Mouse (Mus musculus) heart, postnatal 0 days (tissue): Measurements from ENCODE around the gene Nfe2l3.

Experiments used
- CTCF ChIP-seq: IDR thresholded peaks from 2 replicates; pipeline ENCODE4 v1.5.1; 2016; ENCODE audit warnings: antibody characterized with exemption, control low read depth, low read depth
- EP300 ChIP-seq: IDR thresholded peaks from 2 replicates; pipeline ENCODE4 v1.6.1; 2016; ENCODE audit warnings: antibody characterized with exemption, low read depth

DNA sequence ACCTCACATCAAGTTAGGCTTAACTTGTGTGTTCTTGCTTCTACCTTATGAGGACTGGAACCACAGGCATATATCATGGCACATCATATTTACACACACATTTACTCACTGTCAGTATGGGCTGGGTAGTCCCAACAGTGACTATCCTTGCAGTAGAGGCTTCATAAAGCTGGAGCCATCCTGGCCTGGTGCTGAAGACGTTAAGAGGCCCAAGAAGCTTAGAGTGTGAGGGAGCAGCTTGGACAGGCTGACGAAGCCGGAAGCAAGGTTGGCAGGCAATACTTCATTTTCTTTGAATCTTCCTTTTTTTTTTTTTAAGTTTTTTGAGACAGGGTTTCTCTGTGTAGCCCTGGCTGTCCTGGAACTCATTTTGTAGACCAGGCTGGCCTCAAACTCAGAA lies 51.4 kb downstream of the Nfe2l3 start:
- TF ChIP-seq EP300 (no peak), CTCF (no peak)
